Mouse (Mus musculus) midbrain, embryonic 11.5 days (tissue): ENCODE data around the gene Pate1. TPM values are rescaled to one million over a fixed set of nuclear protein-coding genes. Genes with fewer than 3 reads are reported as not detected.

Source experiments
- ATAC-seq: fragments of 200-750 bp; cut with Nextera tagmentation; 2 replicates; pipeline ENCODE4 v1.8.0; 2017; ENCODE audit warnings: moderate TSS enrichment, moderate library complexity; ENCODE audit not compliant: low FRiP score
- DNase-seq: peaks from one replicate; pipeline ENCODE4 v3.0.0; 2015; ENCODE audit warnings: low spot score; ENCODE audit errors: missing footprints
- H3K27ac ChIP-seq: fragments of 300-500 bp; sonication (generic); 2 replicates; pipeline ENCODE4 v1.5.1; 2014; ENCODE audit warnings: low read depth, low read length
- H3K27me3 ChIP-seq: fragments of 300-500 bp; sonication (generic); 2 replicates; pipeline ENCODE4 v1.6.1; 2014; ENCODE audit warnings: mild to moderate bottlenecking, low read length, moderate library complexity, mixed read lengths; ENCODE audit not compliant: control insufficient read depth, insufficient read depth
- H3K36me3 ChIP-seq: fragments of 300-500 bp; sonication (generic); 2 replicates; pipeline ENCODE4 v1.6.1; 2014; ENCODE audit warnings: mild to moderate bottlenecking, low read length, moderate library complexity, mixed read lengths; ENCODE audit not compliant: control insufficient read depth, insufficient read depth
- H3K4me1 ChIP-seq: fragments of 300-500 bp; sonication (generic); 2 replicates; pipeline ENCODE4 v1.6.1; 2014; ENCODE audit warnings: low read length; ENCODE audit not compliant: control insufficient read depth, insufficient read depth
- H3K4me2 ChIP-seq: fragments of 300-500 bp; sonication (generic); 2 replicates; pipeline ENCODE4 v1.6.1; 2014; ENCODE audit warnings: mild to moderate bottlenecking, moderate library complexity
- H3K4me3 ChIP-seq: fragments of 300-500 bp; sonication (generic); 2 replicates; pipeline ENCODE4 v1.5.1; 2014; ENCODE audit warnings: low read depth, low read length
- H3K9ac ChIP-seq: fragments of 300-500 bp; sonication (generic); 2 replicates; pipeline ENCODE4 v1.6.1; 2014; ENCODE audit warnings: low read length
- H3K9me3 ChIP-seq: fragments of 300-500 bp; sonication (generic); 2 replicates; pipeline ENCODE4 v1.6.1; 2016; ENCODE audit warnings: low read length; ENCODE audit not compliant: control insufficient read depth
- WGBS: fragments of 180-500 bp; shearing (Covaris S2); extraction: QIAGEN DNeasy Blood & Tissue Kit; methylation state at CpG from one replicate; pipeline ENCODE4 v1.1.7; 2014; 5-methylcytosine and 5-hydroxymethylcytosine counted together
- polyA plus RNA-seq: library from polyadenylated mRNA; unstranded; fragments of >200 nt; fragmentation: Nextera tagmentation; extraction: Ambion mirVana; gene quantifications from 2 replicates; pipeline ENCODE4 v1.2.1, GENCODE M21; 2014

Pate1 gene
- not detected in 2 replicates for polyA plus RNA-seq

DNA sequence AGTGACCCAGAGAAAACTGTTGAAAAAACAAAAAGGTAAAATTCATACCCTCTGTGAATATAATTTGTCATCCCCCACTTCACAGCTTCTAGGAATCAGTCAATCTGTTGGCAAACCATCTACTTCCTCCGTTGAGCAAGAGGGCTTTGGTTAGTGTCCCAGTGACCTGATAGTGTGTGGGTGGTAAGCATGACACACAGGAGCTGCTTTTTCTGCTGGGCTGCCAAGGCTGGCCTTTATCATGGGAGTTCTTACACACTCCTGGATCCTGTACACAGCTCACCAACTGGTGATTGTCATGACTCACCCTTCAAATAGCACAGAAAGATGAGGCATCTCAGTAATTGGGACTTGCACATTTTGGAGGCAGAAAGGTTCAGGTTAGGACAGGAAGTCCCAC is at the start of gene Pate1:
Pate1 (minus strand) TSS at position 378 of the 400 bp plus-strand sequence.
- H3K27ac ChIP-seq: no peak within 1 kb of the TSS
- WGBS: 59% methylated on average over 1 of the region's 1 CpGs
- H3K9ac ChIP-seq: no peak within 1 kb of the TSS
- no peak within 1 kb of the TSS for H3K4me2 ChIP-seq
- H3K9me3 ChIP-seq: no peaks in the 10 kb centered on the region
- H3K4me3 ChIP-seq: no peak within 1 kb of the TSS
- ATAC-seq (no peak), DNase-seq (no peak)
- H3K4me1 ChIP-seq: no peaks in the 10 kb centered on the region
- no peaks in the 10 kb centered on the region for H3K27me3 ChIP-seq
- no peaks in the 10 kb centered on the region for H3K36me3 ChIP-seq

DNA sequence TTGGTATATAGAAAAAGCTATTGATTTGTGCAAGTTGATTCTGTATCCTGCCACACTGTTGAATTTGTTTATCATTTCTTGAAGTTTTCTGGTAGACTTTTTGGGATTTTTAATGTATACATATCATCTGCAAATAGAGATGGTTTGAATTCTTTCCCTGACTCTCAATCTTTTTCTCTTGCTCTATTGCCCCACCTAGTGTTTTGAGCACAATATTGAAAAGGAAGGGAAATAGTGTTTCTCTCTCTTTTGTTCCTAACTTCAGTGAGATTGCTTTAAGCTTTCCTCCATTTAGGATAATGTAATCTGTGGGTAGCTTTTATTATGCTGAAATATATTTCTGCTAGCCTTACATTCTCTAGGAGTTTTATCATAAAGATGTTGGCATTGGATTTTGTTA is 20.1 kb upstream of the Pate1 start:
- Histone ChIP-seq H3K36me3 (no peaks in the 10 kb centered on the region), H3K9ac (no peak overlapping the region), H3K9me3 (no peaks in the 10 kb centered on the region), H3K4me3 (no peak overlapping the region), H3K27ac (no peak overlapping the region), H3K4me2 (no peak overlapping the region), H3K4me1 (no peaks in the 10 kb centered on the region), H3K27me3 (no peaks in the 10 kb centered on the region)
- ATAC-seq: no peak
- DNase-seq: no peak

DNA sequence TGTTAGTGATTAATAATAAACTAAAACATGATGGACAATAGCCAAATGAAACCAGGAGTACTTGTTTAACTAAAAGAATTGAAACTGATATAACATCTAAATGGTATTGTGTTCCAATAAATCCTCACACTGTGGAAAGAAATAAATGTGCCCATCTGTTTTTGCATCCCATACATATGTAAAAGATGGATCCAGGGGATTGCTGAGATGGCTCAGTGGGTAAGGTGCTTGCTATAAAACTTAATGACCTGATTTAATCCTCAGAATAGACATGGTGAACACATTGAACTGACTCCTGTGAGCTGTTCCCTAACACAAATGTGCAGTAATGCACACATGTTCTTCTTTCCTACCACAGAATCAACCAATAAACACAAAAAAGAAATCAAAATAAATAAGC is 4.7 kb upstream of the Pate1 start:
- H3K4me2 ChIP-seq: no peak overlapping the region
- H3K4me3 ChIP-seq: no peak overlapping the region
- H3K9ac ChIP-seq: no peak overlapping the region
- no peaks in the 10 kb centered on the region for H3K36me3 ChIP-seq
- no peak for DNase-seq
- no peaks in the 10 kb centered on the region for H3K4me1 ChIP-seq
- no peaks in the 10 kb centered on the region for H3K27me3 ChIP-seq
- no peak for ATAC-seq
- no peaks in the 10 kb centered on the region for H3K9me3 ChIP-seq
- no peak overlapping the region for H3K27ac ChIP-seq

DNA sequence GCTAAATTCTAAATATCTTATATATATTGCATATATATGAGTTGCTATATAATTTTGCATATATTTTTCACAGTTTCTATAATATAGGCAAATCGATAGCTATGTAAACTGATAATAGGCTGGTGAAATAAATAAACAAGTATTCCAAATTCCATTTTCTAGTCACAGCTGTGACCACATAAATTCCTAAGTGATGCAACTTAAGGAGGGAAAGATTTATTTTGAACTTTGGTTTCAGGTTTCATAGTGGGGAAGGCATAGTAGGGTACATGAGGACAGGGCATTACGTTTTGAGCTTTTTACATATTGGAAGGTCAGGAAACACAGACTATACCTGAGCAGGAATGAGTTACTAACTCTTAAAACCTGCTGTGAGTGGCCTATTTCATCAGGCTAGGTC is 13.6 kb downstream of the Pate1 start:
- DNase-seq (no peak), ATAC-seq (no peak)
- Histone ChIP-seq H3K27ac (no peak overlapping the region), H3K9me3 (no peaks in the 10 kb centered on the region), H3K4me2 (no peak overlapping the region), H3K4me1 (no peaks in the 10 kb centered on the region), H3K4me3 (no peak overlapping the region), H3K36me3 (no peaks in the 10 kb centered on the region), H3K9ac (no peak overlapping the region), H3K27me3 (no peaks in the 10 kb centered on the region)
- WGBS: 83% methylated on average over 2 of the region's 2 CpGs

DNA sequence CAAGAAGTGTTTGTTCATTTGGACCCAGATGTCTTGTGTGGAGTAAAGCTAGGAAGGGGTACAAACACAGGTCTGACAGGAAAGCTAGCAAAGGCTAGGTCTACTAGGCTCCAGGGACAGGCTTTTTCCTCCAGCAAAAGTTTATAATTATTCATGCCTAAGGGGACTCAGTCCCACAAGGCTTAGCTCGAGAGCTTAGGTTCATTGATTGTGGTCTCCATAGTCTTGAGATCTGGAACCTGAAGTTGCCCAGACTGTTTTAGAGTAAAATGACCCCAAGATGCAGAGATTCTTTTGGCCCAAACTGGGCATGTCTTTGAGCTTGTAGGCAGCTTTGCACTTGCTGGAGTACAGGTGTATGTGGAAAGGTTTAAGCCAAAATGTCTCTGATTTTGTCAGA is 39.1 kb downstream of the Pate1 start, which contains the start of gene Pate3:
Pate3 (minus strand) TSS at position 101 of the 400 bp plus-strand sequence.
- Histone ChIP-seq H3K27me3 (no peaks in the 10 kb centered on the region), H3K4me1 (no peaks in the 10 kb centered on the region), H3K36me3 (no peaks in the 10 kb centered on the region), H3K27ac (no peak within 1 kb of the TSS), H3K4me3 (no peak within 1 kb of the TSS), H3K9ac (no peak within 1 kb of the TSS), H3K9me3 (no peaks in the 10 kb centered on the region; the same call in 1 of the 2 replicates), H3K4me2 (no peak within 1 kb of the TSS)
- 88% methylated on average over 1 of the region's 1 CpGs for WGBS
- no peak for DNase-seq
- ATAC-seq: no peak

Other genes starting within 250 kb of the Pate1 start
- not detected in 2 replicates for gene Gm1113, start 169.1 kb downstream of the Pate1 start, polyA plus RNA-seq
- gene Ddx25, start 128.9 kb downstream of the Pate1 start, polyA plus RNA-seq: 9.5 and 9.8 TPM in 2 replicates
- 23.8 and 24.8 TPM in 2 replicates for gene Pus3, start 128.8 kb downstream of the Pate1 start, polyA plus RNA-seq
- 0.96 and 1.8 TPM in 2 replicates for gene Pate2, start 117.1 kb downstream of the Pate1 start, polyA plus RNA-seq
- 32.6 and 34.7 TPM in 2 replicates for gene Hyls1, start 117.0 kb downstream of the Pate1 start, polyA plus RNA-seq
- gene Pate4, start 75.4 kb downstream of the Pate1 start, polyA plus RNA-seq: not detected in 2 replicates
- not detected in 2 replicates for gene Pate3, start 39.2 kb downstream of the Pate1 start, polyA plus RNA-seq
- not detected in 2 replicates for gene Gm17677, start 53.7 kb upstream of the Pate1 start, polyA plus RNA-seq
- gene Gm17727, start 90.7 kb upstream of the Pate1 start, polyA plus RNA-seq: not detected in 2 replicates
- not detected in 2 replicates for gene Gm27235, start 102.7 kb upstream of the Pate1 start, polyA plus RNA-seq
- not detected in 2 replicates for gene D730048I06Rik, start 102.7 kb upstream of the Pate1 start, polyA plus RNA-seq
- not detected in 2 replicates for gene 9230110F15Rik, start 156.8 kb upstream of the Pate1 start, polyA plus RNA-seq
- not detected in 2 replicates for gene 9230113P08Rik, start 221.0 kb upstream of the Pate1 start, polyA plus RNA-seq